Mouse (Mus musculus) G1E (cell line): ENCODE measurements at regions not wholly inside any gene's neighbourhood (a gene's known extent, or its start where the extent isn't known, plus 50 kb on each side); places are given as distances from the start of the nearest gene placed in this dataset.

Source experiments
- ATAC-seq: 2 replicates; pipeline ENCODE4 v1.8.0; 2016; ENCODE audit warnings: mild to moderate bottlenecking; ENCODE audit not compliant: insufficient number of reproducible peaks, poor library complexity, low FRiP score, severe bottlenecking; ENCODE audit errors: extremely low read depth
- DNase-seq: peaks from one replicate; pipeline ENCODE4 v3.0.0; 2012; ENCODE audit warnings: low spot score
- H3K27me3 ChIP-seq: 2 replicates; pipeline ENCODE4 v1.6.1; 2012; ENCODE audit warnings: mild to moderate bottlenecking, low read length, inconsistent platforms; ENCODE audit not compliant: insufficient read depth
- H3K36me3 ChIP-seq: replicated peaks from 2 replicates; pipeline ENCODE3; 2012; ENCODE audit warnings: mild to moderate bottlenecking, inconsistent platforms
- H3K4me1 ChIP-seq: 2 replicates; pipeline ENCODE4 v1.6.1; 2012; ENCODE audit warnings: low read depth, low read length, inconsistent platforms, mixed read lengths; ENCODE audit not compliant: insufficient read depth
- H3K4me3 ChIP-seq: 2 replicates; pipeline ENCODE4 v1.5.1; 2012; ENCODE audit warnings: low read depth, mild to moderate bottlenecking, inconsistent platforms, low read length, moderate library complexity, mixed read lengths
- H3K9me3 ChIP-seq: replicated peaks from 2 replicates; pipeline ENCODE4 v1.6.1; 2012; ENCODE audit warnings: inconsistent platforms
- CTCF ChIP-seq: IDR thresholded peaks from 2 replicates; pipeline ENCODE4 v1.5.1; 2012; ENCODE audit warnings: low read depth, low read length, inconsistent platforms, mixed read lengths
- GATA1 ChIP-seq: IDR thresholded peaks from 2 replicates; pipeline ENCODE4 v1.6.1; 2012; ENCODE audit warnings: borderline replicate concordance, low read length, inconsistent platforms, mixed read lengths
- GATA2 ChIP-seq: IDR thresholded peaks from 2 replicates; pipeline ENCODE4 v1.6.1; 2012; ENCODE audit warnings: low read depth, low read length, inconsistent platforms, borderline replicate concordance
- POLR2AphosphoS5 ChIP-seq: IDR thresholded peaks from 2 replicates; pipeline ENCODE4 v1.6.1; 2012; ENCODE audit warnings: low read depth, low read length, inconsistent platforms; ENCODE audit not compliant: insufficient replicate concordance
- TAL1 ChIP-seq: conservative IDR thresholded peaks from 2 replicates; pipeline ENCODE4 v1.6.1; 2012; ENCODE audit warnings: low read depth, low read length, inconsistent platforms, mixed read lengths

- H3K36me3 ChIP-seq: no peaks in the 10 kb centered on the region
- no peak overlapping the region for H3K4me3 ChIP-seq
- no peaks in the 10 kb centered on the region for H3K4me1 ChIP-seq
- TF ChIP-seq CTCF: no peak
- TF ChIP-seq GATA1: no peak
- TF ChIP-seq GATA2: no peak
- no peak for TF ChIP-seq TAL1
- no peak for TF ChIP-seq POLR2AphosphoS5
- H3K27me3 ChIP-seq: no peaks in the 10 kb centered on the region
- ATAC-seq: no peak
- DNase-seq: no peak
- no peaks in the 10 kb centered on the region for H3K9me3 ChIP-seq
Measured at GRCm38 (mm10) chr4:7341159-7341558, 897.7 kb downstream of the Car8 start.

GRCm38 (mm10) chr4:7314261-7314660 lies 924.6 kb downstream of the Car8 start:
- DNase-seq (no peak), ATAC-seq (no peak)
- no peak for TF ChIP-seq GATA2
- TF ChIP-seq POLR2AphosphoS5: no peak
- TF ChIP-seq TAL1: no peak
- no peak for TF ChIP-seq GATA1
- TF ChIP-seq CTCF: no peak
- Histone ChIP-seq H3K4me1 (no peaks in the 10 kb centered on the region), H3K36me3 (no peaks in the 10 kb centered on the region), H3K4me3 (no peak overlapping the region), H3K27me3 (no peaks in the 10 kb centered on the region), H3K9me3 (no peaks in the 10 kb centered on the region)

GRCm38 (mm10) chr4:7313219-7313618 lies 925.6 kb downstream of the Car8 start:
- ATAC-seq (no peak), DNase-seq (no peak)
- TF ChIP-seq CTCF (no peak), POLR2AphosphoS5 (no peak), TAL1 (no peak), GATA2 (no peak), GATA1 (no peak)
- Histone ChIP-seq H3K4me1 (no peaks in the 10 kb centered on the region), H3K9me3 (no peaks in the 10 kb centered on the region), H3K4me3 (no peak overlapping the region), H3K27me3 (no peaks in the 10 kb centered on the region), H3K36me3 (no peaks in the 10 kb centered on the region)

- Histone ChIP-seq H3K4me3 (no peak overlapping the region), H3K4me1 (no peaks in the 10 kb centered on the region), H3K27me3 (no peaks in the 10 kb centered on the region), H3K9me3 (no peaks in the 10 kb centered on the region), H3K36me3 (no peaks in the 10 kb centered on the region)
- ATAC-seq (no peak), DNase-seq (no peak)
- no peak for TF ChIP-seq CTCF
- TF ChIP-seq POLR2AphosphoS5: no peak
- no peak for TF ChIP-seq TAL1
- no peak for TF ChIP-seq GATA1
- TF ChIP-seq GATA2: no peak
Measured at GRCm38 (mm10) chr4:7312160-7312559, 926.7 kb downstream of the Car8 start.

- H3K9me3 ChIP-seq: no peaks in the 10 kb centered on the region
- no peak for DNase-seq
- no peak overlapping the region for H3K4me3 ChIP-seq
- no peaks in the 10 kb centered on the region for H3K27me3 ChIP-seq
- no peak for TF ChIP-seq TAL1
- TF ChIP-seq CTCF: no peak
- TF ChIP-seq POLR2AphosphoS5: no peak
- no peak for TF ChIP-seq GATA1
- TF ChIP-seq GATA2: no peak
- H3K4me1 ChIP-seq: no peaks in the 10 kb centered on the region
- ATAC-seq: no peak
- H3K36me3 ChIP-seq: no peaks in the 10 kb centered on the region
Measured at GRCm38 (mm10) chr4:7269047-7269446, 969.8 kb downstream of the Car8 start.

- Histone ChIP-seq H3K4me1 (no peaks in the 10 kb centered on the region), H3K36me3 (no peaks in the 10 kb centered on the region), H3K9me3 (no peaks in the 10 kb centered on the region), H3K4me3 (no peak overlapping the region), H3K27me3 (no peaks in the 10 kb centered on the region)
- ATAC-seq (no peak), DNase-seq (no peak)
- TF ChIP-seq TAL1 (no peak), GATA1 (no peak), CTCF (no peak), GATA2 (no peak), POLR2AphosphoS5 (no peak)
Measured at GRCm38 (mm10) chr4:7256486-7256885, 982.4 kb downstream of the Car8 start.

GRCm38 (mm10) chr4:7253616-7254015 lies 985.2 kb downstream of the Car8 start:
- no peaks in the 10 kb centered on the region for H3K36me3 ChIP-seq
- TF ChIP-seq GATA2 (no peak), CTCF (no peak), TAL1 (no peak), GATA1 (no peak), POLR2AphosphoS5 (no peak)
- H3K27me3 ChIP-seq: no peaks in the 10 kb centered on the region
- no peaks in the 10 kb centered on the region for H3K9me3 ChIP-seq
- H3K4me3 ChIP-seq: no peak overlapping the region
- DNase-seq (no peak), ATAC-seq (no peak)
- H3K4me1 ChIP-seq: no peaks in the 10 kb centered on the region
